Mouse (Mus musculus): ENCODE data around the gene Twist2. TPM values are rescaled to one million over a fixed set of nuclear protein-coding genes. Genes with fewer than 3 reads are reported as not detected.

Twist2 gene
- polyA plus RNA-seq, 1 experiment from 2014 or later: 59.4 TPM

GRCm38 (mm10) chr1:91822316-91822824, 21.1 kb downstream of the Twist2 start:
- no peaks in the 10 kb centered on the region for H3K9me3 ChIP-seq (replicated peaks; ENCODE audit: control insufficient read depth, low read length)
- no peak for DNase-seq (ENCODE audit: low spot score)
- no peaks in the 10 kb centered on the region; the same call in 1 of the 2 replicates for H3K4me1 ChIP-seq (ENCODE audit: control insufficient read depth, insufficient read depth, low read length)
- no peak overlapping the region for H3K4me3 ChIP-seq (ENCODE audit: low read depth, low read length)
- H3K27ac ChIP-seq (replicated peaks; ENCODE audit: low read depth, low read length): no peak overlapping the region
- H3K4me2 ChIP-seq (ENCODE audit: low read depth, low read length): no peak overlapping the region
- H3K36me3 ChIP-seq (replicated peaks; ENCODE audit: control insufficient read depth, insufficient read depth, low read depth, low read length): no peaks in the 10 kb centered on the region
- 90% methylated on average over 4 of the region's 4 CpGs for WGBS
- no peak for ATAC-seq (replicated peaks; ENCODE audit: insufficient number of reproducible peaks, low FRiP score, low TSS enrichment, low read depth)
- no peaks in the 10 kb centered on the region for H3K27me3 ChIP-seq (ENCODE audit: control insufficient read depth, insufficient read depth, low read length)
- no peak overlapping the region for H3K9ac ChIP-seq (replicated peaks; ENCODE audit: low read length)

DNA sequence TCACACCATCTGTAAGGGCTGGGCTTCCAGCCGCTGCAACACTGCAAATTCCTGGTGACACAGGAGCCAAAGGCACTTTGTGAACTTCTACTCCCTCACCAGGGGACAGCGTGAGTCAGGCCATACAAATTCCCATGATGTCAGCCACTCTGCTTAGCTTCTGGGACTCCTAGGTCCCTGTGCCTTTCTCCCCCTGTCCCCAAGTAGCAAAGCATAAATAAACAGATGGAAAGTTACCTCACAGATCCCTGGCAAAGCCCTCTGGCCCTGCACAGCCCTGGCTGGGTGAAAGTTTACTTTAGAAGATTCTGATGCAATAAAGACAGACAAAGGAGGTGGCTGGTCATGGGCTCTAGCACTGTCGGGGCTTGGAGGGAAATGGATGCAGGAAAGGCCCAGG, 22.3 kb downstream of the Twist2 start:
- Histone ChIP-seq H3K36me3 (replicated peaks; ENCODE audit: control insufficient read depth, insufficient read depth, low read depth, low read length) (no peaks in the 10 kb centered on the region), H3K9me3 (replicated peaks; ENCODE audit: control insufficient read depth, low read length) (no peaks in the 10 kb centered on the region), H3K27me3 (ENCODE audit: control insufficient read depth, insufficient read depth, low read length) (no peaks in the 10 kb centered on the region), H3K4me3 (ENCODE audit: low read depth, low read length) (no peak overlapping the region), H3K4me1 (ENCODE audit: control insufficient read depth, insufficient read depth, low read length) (no peaks in the 10 kb centered on the region; the same call in 1 of the 2 replicates), H3K9ac (replicated peaks; ENCODE audit: low read length) (no peak overlapping the region), H3K27ac (replicated peaks; ENCODE audit: low read depth, low read length) (no peak overlapping the region), H3K4me2 (ENCODE audit: low read depth, low read length) (no peak overlapping the region)
- 58% methylated on average over 3 of the region's 3 CpGs for WGBS
- ATAC-seq (replicated peaks; ENCODE audit: insufficient number of reproducible peaks, low FRiP score, low TSS enrichment, low read depth): no peak
- DNase-seq (ENCODE audit: low spot score): no peak

- Histone ChIP-seq H3K27me3 (ENCODE audit: control insufficient read depth, insufficient read depth, low read length) (no peaks in the 10 kb centered on the region), H3K4me3 (ENCODE audit: low read depth, low read length) (no peak overlapping the region), H3K27ac (replicated peaks; ENCODE audit: low read depth, low read length) (no peak overlapping the region), H3K36me3 (replicated peaks; ENCODE audit: control insufficient read depth, insufficient read depth, low read depth, low read length) (no peaks in the 10 kb centered on the region), H3K4me2 (ENCODE audit: low read depth, low read length) (no peak overlapping the region), H3K9ac (replicated peaks; ENCODE audit: low read length) (no peak overlapping the region), H3K4me1 (ENCODE audit: control insufficient read depth, insufficient read depth, low read length) (no peaks in the 10 kb centered on the region; the same call in 1 of the 2 replicates), H3K9me3 (replicated peaks; ENCODE audit: control insufficient read depth, low read length) (no peaks in the 10 kb centered on the region)
- DNase-seq (ENCODE audit: low spot score) (no peak), ATAC-seq (replicated peaks; ENCODE audit: insufficient number of reproducible peaks, low FRiP score, low TSS enrichment, low read depth) (no peak)
- WGBS: 87% methylated on average over 7 of the region's 7 CpGs
Measured at GRCm38 (mm10) chr1:91823951-91824350, 22.7 kb downstream of the Twist2 start.

DNA sequence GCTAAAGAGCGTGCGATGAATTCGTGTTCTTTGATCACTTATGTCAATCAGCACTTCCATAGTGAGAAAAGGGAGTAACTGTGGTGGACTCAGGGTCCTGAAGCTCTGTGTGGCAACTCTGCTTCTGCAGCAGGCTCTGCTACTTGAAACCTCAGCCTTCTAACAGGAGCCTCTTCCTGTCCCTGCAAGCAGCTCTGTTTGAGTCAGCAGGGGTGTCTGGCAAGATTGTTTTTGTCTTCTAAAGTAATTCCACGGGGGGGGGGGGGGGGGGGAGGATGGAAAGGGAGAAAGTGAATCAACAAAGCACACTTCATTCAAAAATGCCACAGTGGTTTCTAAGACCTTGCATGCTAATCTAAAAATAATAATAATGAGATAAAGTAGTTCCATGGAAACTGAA, 24.0 kb downstream of the Twist2 start:
- Histone ChIP-seq H3K4me1 (ENCODE audit: control insufficient read depth, insufficient read depth, low read length) (no peaks in the 10 kb centered on the region; the same call in 1 of the 2 replicates), H3K4me2 (ENCODE audit: low read depth, low read length) (no peak overlapping the region), H3K9ac (replicated peaks; ENCODE audit: low read length) (no peak overlapping the region), H3K36me3 (replicated peaks; ENCODE audit: control insufficient read depth, insufficient read depth, low read depth, low read length) (no peaks in the 10 kb centered on the region), H3K9me3 (replicated peaks; ENCODE audit: control insufficient read depth, low read length) (no peaks in the 10 kb centered on the region), H3K27ac (replicated peaks; ENCODE audit: low read depth, low read length) (no peak overlapping the region), H3K27me3 (ENCODE audit: control insufficient read depth, insufficient read depth, low read length) (no peaks in the 10 kb centered on the region), H3K4me3 (ENCODE audit: low read depth, low read length) (no peak overlapping the region)
- 66% methylated on average over 3 of the region's 4 CpGs for WGBS
- DNase-seq (ENCODE audit: low spot score) (no peak), ATAC-seq (replicated peaks; ENCODE audit: insufficient number of reproducible peaks, low FRiP score, low TSS enrichment, low read depth) (no peak)

DNA sequence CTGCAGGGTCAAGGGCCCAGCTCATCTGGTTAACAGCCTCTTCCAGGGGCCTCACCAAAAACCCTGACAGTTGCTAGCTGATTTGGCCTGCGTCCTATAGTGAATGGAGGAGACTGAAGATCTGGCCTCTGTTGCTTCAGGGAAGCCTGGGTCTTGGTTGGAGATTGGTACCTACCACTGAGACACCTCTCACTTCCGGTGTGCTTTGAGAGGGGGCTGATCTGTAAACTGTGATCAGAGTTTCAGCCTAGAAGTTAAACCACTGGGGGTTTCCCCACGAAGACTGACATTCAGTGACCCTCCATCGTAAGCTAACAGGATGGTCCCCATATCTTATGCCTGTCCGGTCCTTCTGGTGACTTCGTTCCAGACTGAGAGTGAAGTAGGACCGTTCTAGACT, 30.7 kb downstream of the Twist2 start:
- H3K36me3 ChIP-seq (replicated peaks; ENCODE audit: control insufficient read depth, insufficient read depth, low read depth, low read length): no peaks in the 10 kb centered on the region
- DNase-seq (ENCODE audit: low spot score) (no peak), ATAC-seq (replicated peaks; ENCODE audit: insufficient number of reproducible peaks, low FRiP score, low TSS enrichment, low read depth) (no peak)
- H3K27ac ChIP-seq (replicated peaks; ENCODE audit: low read depth, low read length): no peak overlapping the region
- no peak overlapping the region for H3K9ac ChIP-seq (replicated peaks; ENCODE audit: low read length)
- no peaks in the 10 kb centered on the region for H3K27me3 ChIP-seq (ENCODE audit: control insufficient read depth, insufficient read depth, low read length)
- no peaks in the 10 kb centered on the region for H3K4me1 ChIP-seq (ENCODE audit: control insufficient read depth, insufficient read depth, low read length)
- WGBS: 91% methylated on average over 7 of the region's 7 CpGs
- no peaks in the 10 kb centered on the region for H3K9me3 ChIP-seq (replicated peaks; ENCODE audit: control insufficient read depth, low read length)
- no peak overlapping the region for H3K4me3 ChIP-seq (ENCODE audit: low read depth, low read length)
- H3K4me2 ChIP-seq (ENCODE audit: low read depth, low read length): no peak overlapping the region

- H3K27ac ChIP-seq (replicated peaks; ENCODE audit: low read depth, low read length): no peak overlapping the region
- H3K9ac ChIP-seq (replicated peaks; ENCODE audit: low read length): no peak overlapping the region
- H3K9me3 ChIP-seq (replicated peaks; ENCODE audit: control insufficient read depth, low read length): no peaks in the 10 kb centered on the region
- H3K4me1 ChIP-seq (ENCODE audit: control insufficient read depth, insufficient read depth, low read length): no peaks in the 10 kb centered on the region
- H3K36me3 ChIP-seq (replicated peaks; ENCODE audit: control insufficient read depth, insufficient read depth, low read depth, low read length): no peaks in the 10 kb centered on the region
- DNase-seq (ENCODE audit: low spot score) (no peak), ATAC-seq (replicated peaks; ENCODE audit: insufficient number of reproducible peaks, low FRiP score, low TSS enrichment, low read depth) (no peak)
- H3K4me3 ChIP-seq (ENCODE audit: low read depth, low read length): no peak overlapping the region
- H3K4me2 ChIP-seq (ENCODE audit: low read depth, low read length): no peak overlapping the region
- WGBS: 91% methylated on average over 6 of the region's 6 CpGs
- no peaks in the 10 kb centered on the region for H3K27me3 ChIP-seq (ENCODE audit: control insufficient read depth, insufficient read depth, low read length)
Measured at GRCm38 (mm10) chr1:91839557-91839956, 38.3 kb downstream of the Twist2 start.

GRCm38 (mm10) chr1:91839979-91840378, 38.7 kb downstream of the Twist2 start:
- Histone ChIP-seq H3K4me1 (ENCODE audit: control insufficient read depth, insufficient read depth, low read length) (no peaks in the 10 kb centered on the region), H3K9me3 (replicated peaks; ENCODE audit: control insufficient read depth, low read length) (no peaks in the 10 kb centered on the region), H3K36me3 (replicated peaks; ENCODE audit: control insufficient read depth, insufficient read depth, low read depth, low read length) (no peaks in the 10 kb centered on the region), H3K27ac (replicated peaks; ENCODE audit: low read depth, low read length) (no peak overlapping the region), H3K4me3 (ENCODE audit: low read depth, low read length) (no peak overlapping the region), H3K27me3 (ENCODE audit: control insufficient read depth, insufficient read depth, low read length) (no peaks in the 10 kb centered on the region), H3K4me2 (ENCODE audit: low read depth, low read length) (no peak overlapping the region), H3K9ac (replicated peaks; ENCODE audit: low read length) (no peak overlapping the region)
- DNase-seq (ENCODE audit: low spot score) (no peak), ATAC-seq (replicated peaks; ENCODE audit: insufficient number of reproducible peaks, low FRiP score, low TSS enrichment, low read depth) (no peak)
- 73% methylated on average over 6 of the region's 6 CpGs for WGBS

DNA sequence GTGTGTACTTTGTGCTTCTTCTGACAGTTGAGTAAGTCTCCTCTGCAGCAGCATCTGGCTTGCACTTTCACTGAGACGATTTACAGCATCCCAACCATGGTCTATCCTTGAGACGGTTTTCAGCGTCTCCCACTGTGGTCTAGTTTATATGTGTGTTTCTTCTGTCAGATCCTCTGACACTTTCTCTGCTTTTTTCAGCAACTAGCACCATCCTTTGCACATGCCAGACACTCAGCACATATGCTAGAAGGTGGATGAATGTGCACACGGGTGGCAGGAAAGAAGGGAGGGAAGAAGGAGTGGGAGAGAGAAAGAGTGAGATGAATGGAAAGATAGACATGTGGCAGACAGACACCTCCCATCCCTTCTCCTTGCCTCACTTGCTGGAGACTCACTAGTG, 43.0 kb downstream of the Twist2 start:
- 52% methylated on average over 4 of the region's 4 CpGs for WGBS
- no peak overlapping the region for H3K9ac ChIP-seq (replicated peaks; ENCODE audit: low read length)
- peak overlapping the region; percentile 79 for H3K27ac ChIP-seq (replicated peaks; ENCODE audit: low read depth, low read length)
- H3K27me3 ChIP-seq (ENCODE audit: control insufficient read depth, insufficient read depth, low read length): no peaks in the 10 kb centered on the region
- H3K9me3 ChIP-seq (replicated peaks; ENCODE audit: control insufficient read depth, low read length): no peaks in the 10 kb centered on the region
- no peak overlapping the region for H3K4me2 ChIP-seq (ENCODE audit: low read depth, low read length)
- H3K4me1 ChIP-seq (ENCODE audit: control insufficient read depth, insufficient read depth, low read length): no peaks in the 10 kb centered on the region
- H3K36me3 ChIP-seq (replicated peaks; ENCODE audit: control insufficient read depth, insufficient read depth, low read depth, low read length): no peaks in the 10 kb centered on the region; the same call in 1 of the 2 replicates
- no peak; the same call in 1 of the 2 replicates for ATAC-seq (replicated peaks; ENCODE audit: insufficient number of reproducible peaks, low FRiP score, low TSS enrichment, low read depth)
- no peak overlapping the region for H3K4me3 ChIP-seq (ENCODE audit: low read depth, low read length)
- no peak for DNase-seq (ENCODE audit: low spot score)
